Mouse (Mus musculus) induced T-regulatory cell, adult 2 months (primary cell): ENCODE data around the gene Gm4969.

Source experiments
- DNase-seq: peaks from one replicate; pipeline ENCODE4 v3.0.0-alpha.2; 2012; ENCODE audit warnings: low read depth

Gm4969 gene

GRCm38 (mm10) chr7:19071024-19071423 is 47.1 kb downstream of the Gm4969 start:
- DNase-seq: peak; percentile 30

- peak; percentile 79 for DNase-seq
Observed at GRCm38 (mm10) chr7:19069500-19069899, 48.7 kb downstream of the Gm4969 start.

GRCm38 (mm10) chr7:19068707-19069106 is 49.5 kb downstream of the Gm4969 start:
- DNase-seq: peak; percentile 92

- no peak for DNase-seq
Observed at GRCm38 (mm10) chr7:19067935-19068334, 50.2 kb downstream of the Gm4969 start.

GRCm38 (mm10) chr7:19067063-19067462 is 51.1 kb downstream of the Gm4969 start:
- peak; percentile 20 for DNase-seq

- no peak for DNase-seq
Observed at GRCm38 (mm10) chr7:19065896-19066295, 52.3 kb downstream of the Gm4969 start.

- no peak for DNase-seq
Observed at GRCm38 (mm10) chr7:19057405-19057804, 60.8 kb downstream of the Gm4969 start.

- no peak for DNase-seq
Observed at GRCm38 (mm10) chr7:19055108-19055507, 63.1 kb downstream of the Gm4969 start.

- no peak for DNase-seq
Observed at GRCm38 (mm10) chr7:19054777-19055076, 63.4 kb downstream of the Gm4969 start.

- DNase-seq: peak; percentile 12
Observed at GRCm38 (mm10) chr7:19054047-19054776, 64.0 kb downstream of the Gm4969 start, which contains the start of gene Rsph6a. Gene Rsph6a, plus strand, starts transcription at chr7:19054690.

- no peak for DNase-seq
Observed at GRCm38 (mm10) chr7:19053136-19053532, 65.0 kb downstream of the Gm4969 start.

- no peak for DNase-seq
Observed at GRCm38 (mm10) chr7:19052345-19053135, 65.6 kb downstream of the Gm4969 start.

- no peak for DNase-seq
Observed at GRCm38 (mm10) chr7:19051161-19051560, 67.0 kb downstream of the Gm4969 start.

GRCm38 (mm10) chr7:19050172-19050571 is 68.0 kb downstream of the Gm4969 start:
- no peak for DNase-seq

- DNase-seq: no peak
Observed at GRCm38 (mm10) chr7:19049252-19049651, 68.9 kb downstream of the Gm4969 start.
